Mouse (Mus musculus) E14TG2a.4 (cell line): ENCODE measurements around the gene Nemf.

Source experiments
- CTCF ChIP-seq: conservative IDR thresholded peaks from 2 replicates; pipeline ENCODE4 v1.5.1; 2014; ENCODE audit warnings: low read length
- POU5F1 ChIP-seq: IDR thresholded peaks from 2 replicates; pipeline ENCODE4 v1.6.1; 2014; ENCODE audit warnings: low read length, borderline replicate concordance

DNA sequence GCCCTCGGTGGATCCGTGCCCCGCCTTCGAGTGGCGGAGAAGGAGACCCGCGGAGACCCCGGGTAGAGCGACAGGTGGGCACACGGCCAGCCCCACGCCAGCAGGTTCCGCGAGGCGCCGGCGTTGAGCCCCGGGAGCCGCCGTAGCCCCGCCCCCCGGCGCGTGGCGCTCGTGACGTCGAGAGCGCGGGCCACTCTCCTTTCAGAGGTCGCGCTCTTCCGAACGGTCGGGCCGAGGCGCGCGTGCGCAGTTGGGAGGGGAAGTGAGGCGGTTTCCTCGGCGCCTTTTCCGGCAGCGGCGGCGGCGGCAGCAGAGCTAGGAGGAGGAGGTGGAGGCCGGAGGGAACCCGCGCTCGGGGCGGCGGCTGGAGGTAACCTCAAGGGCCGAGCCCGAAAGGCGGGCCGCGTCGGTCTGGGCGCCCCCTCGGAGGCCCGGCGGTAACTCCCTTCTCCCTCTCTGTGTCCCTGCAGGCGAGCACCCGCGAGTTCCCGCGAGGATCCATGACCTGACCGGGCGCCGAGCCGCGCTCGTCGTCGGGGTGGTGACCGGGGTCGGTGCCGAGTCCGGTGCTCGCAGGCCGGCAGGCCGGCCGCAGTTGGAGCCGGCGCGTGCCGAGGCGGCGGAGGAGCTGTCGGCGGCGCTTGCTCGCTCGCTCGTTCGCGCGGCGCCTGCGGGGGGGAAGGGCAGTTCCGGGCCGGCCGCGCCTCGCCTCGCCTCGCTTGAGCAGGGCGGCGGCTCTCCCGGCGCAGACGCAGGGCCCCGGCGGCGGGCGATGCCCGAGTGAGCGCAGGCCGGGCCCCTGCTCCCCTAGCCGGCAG is 15.1 kb upstream of the Nemf start, which contains the start of the genes Arf6 and Gm9887:
- no peak for TF ChIP-seq CTCF
- no peak for TF ChIP-seq POU5F1
